Mouse (Mus musculus): ENCODE measurements around the gene Rab3il1. TPM values are rescaled to one million over a fixed set of nuclear protein-coding genes. Genes with fewer than 3 reads are reported as not detected.

Rab3il1 gene
- polyA plus RNA-seq, 1 experiment from 2014 or later, result 53.8 TPM

DNA sequence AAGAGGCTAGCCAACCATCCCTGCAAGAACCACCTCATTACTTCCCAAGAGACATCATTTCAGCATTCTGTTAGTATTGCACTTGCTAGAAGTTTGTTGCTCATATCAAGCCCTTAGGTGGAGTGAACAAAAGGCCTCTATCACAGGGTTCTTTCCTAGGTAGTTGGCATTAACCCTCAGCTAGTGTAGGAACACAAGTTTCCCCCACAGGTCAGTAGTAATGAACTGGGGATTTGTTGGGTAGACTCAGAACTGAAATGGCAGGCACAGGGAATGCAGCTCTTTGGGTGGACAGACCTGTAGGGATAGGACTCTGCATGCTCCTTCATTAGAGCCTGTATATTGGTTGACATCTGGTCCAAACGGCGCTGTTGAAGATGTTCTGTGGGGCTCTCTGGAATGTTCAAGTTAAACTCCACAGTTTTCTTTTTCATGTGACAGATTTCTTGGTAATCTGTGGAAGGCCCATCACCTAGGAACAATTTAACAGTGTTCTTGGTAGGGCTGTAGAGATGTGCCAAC lies 15.5 kb upstream of the Rab3il1 start:
- no peaks in the 10 kb centered on the region for H3K27me3 ChIP-seq (ENCODE audit: control insufficient read depth, insufficient read depth, low read length)
- H3K4me2 ChIP-seq (ENCODE audit: low read depth, low read length), result no peak overlapping the region
- ATAC-seq (replicated peaks; ENCODE audit: insufficient number of reproducible peaks, low FRiP score, low TSS enrichment, low read depth) (no peak), DNase-seq (ENCODE audit: low spot score) (no peak)
- H3K4me1 ChIP-seq (ENCODE audit: control insufficient read depth, insufficient read depth, low read length), result peaks cover 4% of the 10 kb centered on the region; the same call in 1 of the 2 replicates
- WGBS, result 91% methylated on average over 2 of the region's 2 CpGs
- no peak overlapping the region for H3K4me3 ChIP-seq (ENCODE audit: low read depth, low read length)
- no peak overlapping the region for H3K27ac ChIP-seq (replicated peaks; ENCODE audit: low read depth, low read length)
- peaks cover 4% of the 10 kb centered on the region for H3K36me3 ChIP-seq (replicated peaks; ENCODE audit: control insufficient read depth, insufficient read depth, low read depth, low read length)
- no peak overlapping the region for H3K9ac ChIP-seq (replicated peaks; ENCODE audit: low read length)
- no peaks in the 10 kb centered on the region for H3K9me3 ChIP-seq (replicated peaks; ENCODE audit: control insufficient read depth, low read length)

DNA sequence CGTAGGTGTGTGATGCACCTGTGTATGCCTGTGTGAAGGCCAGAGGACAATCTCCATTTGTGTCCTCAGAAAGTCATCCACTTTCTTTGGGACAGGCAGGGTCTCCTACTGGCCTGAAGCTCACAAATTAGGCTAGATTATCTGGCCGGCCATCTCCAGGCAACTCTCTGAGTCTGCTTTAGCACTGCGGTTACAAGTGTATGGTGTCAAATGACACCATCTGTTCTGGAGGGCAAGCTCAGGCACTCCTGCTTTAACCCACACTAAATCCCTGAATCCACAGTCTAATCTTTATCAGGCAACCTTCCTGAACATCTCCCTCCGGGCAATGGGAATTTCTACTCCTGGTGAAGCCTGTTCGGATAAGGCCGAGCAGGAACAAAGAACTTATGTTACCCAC lies 14.3 kb upstream of the Rab3il1 start:
- H3K27me3 ChIP-seq (ENCODE audit: control insufficient read depth, insufficient read depth, low read length), result no peaks in the 10 kb centered on the region
- no peak overlapping the region for H3K4me3 ChIP-seq (ENCODE audit: low read depth, low read length)
- DNase-seq (ENCODE audit: low spot score) (peak; percentile 56), ATAC-seq (replicated peaks; ENCODE audit: insufficient number of reproducible peaks, low FRiP score, low TSS enrichment, low read depth) (no peak)
- 28% methylated on average over 6 of the region's 6 CpGs for WGBS
- peaks cover 4% of the 10 kb centered on the region; the same call in 1 of the 2 replicates for H3K4me1 ChIP-seq (ENCODE audit: control insufficient read depth, insufficient read depth, low read length)
- no peaks in the 10 kb centered on the region for H3K9me3 ChIP-seq (replicated peaks; ENCODE audit: control insufficient read depth, low read length)
- peaks cover 4% of the 10 kb centered on the region for H3K36me3 ChIP-seq (replicated peaks; ENCODE audit: control insufficient read depth, insufficient read depth, low read depth, low read length)
- no peak overlapping the region for H3K9ac ChIP-seq (replicated peaks; ENCODE audit: low read length)
- H3K27ac ChIP-seq (replicated peaks; ENCODE audit: low read depth, low read length), result no peak overlapping the region; the same call in 1 of the 2 replicates
- no peak overlapping the region for H3K4me2 ChIP-seq (ENCODE audit: low read depth, low read length)

DNA sequence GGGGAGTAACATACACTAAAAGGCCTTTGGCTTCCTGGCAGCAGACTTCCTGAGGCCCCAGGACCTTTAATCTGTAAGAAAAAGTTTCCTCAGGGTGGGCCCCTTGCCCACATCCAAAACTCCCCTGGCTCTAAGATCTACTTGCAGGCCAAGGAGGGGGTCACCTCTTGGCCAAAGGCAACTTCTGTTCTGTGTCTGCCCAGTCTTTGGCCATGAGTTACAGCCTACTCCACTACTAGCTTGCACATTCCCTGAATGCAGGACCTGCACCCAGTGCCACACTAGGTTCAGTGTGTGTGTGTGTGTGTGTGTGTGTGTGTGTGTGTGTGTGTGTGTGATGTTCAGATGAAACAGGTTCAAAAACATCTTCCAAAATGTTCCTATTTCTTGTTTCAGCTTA lies 13.9 kb upstream of the Rab3il1 start:
- Histone ChIP-seq H3K27ac (replicated peaks; ENCODE audit: low read depth, low read length) (no peak overlapping the region; the same call in 1 of the 2 replicates), H3K4me3 (ENCODE audit: low read depth, low read length) (no peak overlapping the region), H3K36me3 (replicated peaks; ENCODE audit: control insufficient read depth, insufficient read depth, low read depth, low read length) (peaks cover 4% of the 10 kb centered on the region), H3K4me1 (ENCODE audit: control insufficient read depth, insufficient read depth, low read length) (peaks cover 4% of the 10 kb centered on the region; the same call in 1 of the 2 replicates), H3K4me2 (ENCODE audit: low read depth, low read length) (no peak overlapping the region), H3K27me3 (ENCODE audit: control insufficient read depth, insufficient read depth, low read length) (no peaks in the 10 kb centered on the region), H3K9ac (replicated peaks; ENCODE audit: low read length) (no peak overlapping the region), H3K9me3 (replicated peaks; ENCODE audit: control insufficient read depth, low read length) (no peaks in the 10 kb centered on the region)
- ATAC-seq (replicated peaks; ENCODE audit: insufficient number of reproducible peaks, low FRiP score, low TSS enrichment, low read depth) (no peak), DNase-seq (ENCODE audit: low spot score) (no peak)

- Histone ChIP-seq H3K9ac (replicated peaks; ENCODE audit: low read length) (no peak overlapping the region), H3K27ac (replicated peaks; ENCODE audit: low read depth, low read length) (no peak overlapping the region), H3K4me2 (ENCODE audit: low read depth, low read length) (no peak overlapping the region), H3K9me3 (replicated peaks; ENCODE audit: control insufficient read depth, low read length) (no peaks in the 10 kb centered on the region), H3K4me1 (ENCODE audit: control insufficient read depth, insufficient read depth, low read length) (no peaks in the 10 kb centered on the region), H3K4me3 (ENCODE audit: low read depth, low read length) (no peak overlapping the region), H3K36me3 (replicated peaks; ENCODE audit: control insufficient read depth, insufficient read depth, low read depth, low read length) (peaks cover 4% of the 10 kb centered on the region), H3K27me3 (ENCODE audit: control insufficient read depth, insufficient read depth, low read length) (no peaks in the 10 kb centered on the region)
- 68% methylated on average over 17 of the region's 17 CpGs for WGBS
- DNase-seq (ENCODE audit: low spot score), result peak; percentile 48
- ATAC-seq (replicated peaks; ENCODE audit: insufficient number of reproducible peaks, low FRiP score, low TSS enrichment, low read depth), result no peak
Observed at GRCm38 (mm10) chr19:9989171-9989883, 12.1 kb upstream of the Rab3il1 start.

DNA sequence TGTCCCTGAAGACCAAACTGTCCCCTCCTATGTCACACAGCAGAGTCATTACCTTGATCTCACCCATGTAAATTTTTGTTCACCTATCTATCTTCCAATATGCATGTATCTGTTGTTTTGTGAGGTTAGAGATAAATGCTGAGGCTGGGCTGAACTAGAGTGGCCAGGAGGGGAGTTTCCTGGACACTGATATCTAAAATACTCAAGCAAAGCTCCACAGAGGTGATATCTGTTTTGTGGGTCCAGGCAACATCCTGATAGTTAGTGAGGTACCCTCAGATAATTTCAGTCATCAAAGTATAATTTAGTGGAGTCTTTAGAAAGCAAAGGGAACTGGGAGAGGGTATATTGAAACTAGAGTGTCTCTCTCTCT lies 11.6 kb upstream of the Rab3il1 start:
- no peak overlapping the region for H3K4me2 ChIP-seq (ENCODE audit: low read depth, low read length)
- ATAC-seq (replicated peaks; ENCODE audit: insufficient number of reproducible peaks, low FRiP score, low TSS enrichment, low read depth), result no peak

GRCm38 (mm10) chr19:9991304-9991703 lies 10.2 kb upstream of the Rab3il1 start:
- Histone ChIP-seq H3K36me3 (replicated peaks; ENCODE audit: control insufficient read depth, insufficient read depth, low read depth, low read length) (no peaks in the 10 kb centered on the region), H3K27ac (replicated peaks; ENCODE audit: low read depth, low read length) (no peak overlapping the region), H3K9ac (replicated peaks; ENCODE audit: low read length) (no peak overlapping the region), H3K4me2 (ENCODE audit: low read depth, low read length) (no peak overlapping the region), H3K9me3 (replicated peaks; ENCODE audit: control insufficient read depth, low read length) (no peaks in the 10 kb centered on the region), H3K4me1 (ENCODE audit: control insufficient read depth, insufficient read depth, low read length) (no peaks in the 10 kb centered on the region), H3K4me3 (ENCODE audit: low read depth, low read length) (no peak overlapping the region), H3K27me3 (ENCODE audit: control insufficient read depth, insufficient read depth, low read length) (no peaks in the 10 kb centered on the region)
- WGBS, result 25% methylated on average over 5 of the region's 5 CpGs
- ATAC-seq (replicated peaks; ENCODE audit: insufficient number of reproducible peaks, low FRiP score, low TSS enrichment, low read depth) (no peak), DNase-seq (ENCODE audit: low spot score) (peak; percentile 87)

More for the DNA sequence above, 11.6 kb upstream of the Rab3il1 start:
- H3K4me3 ChIP-seq (ENCODE audit: low read depth, low read length), result no peak overlapping the region
- no peaks in the 10 kb centered on the region for H3K27me3 ChIP-seq (ENCODE audit: control insufficient read depth, insufficient read depth, low read length)
- H3K9me3 ChIP-seq (replicated peaks; ENCODE audit: control insufficient read depth, low read length), result no peaks in the 10 kb centered on the region
- no peak overlapping the region for H3K27ac ChIP-seq (replicated peaks; ENCODE audit: low read depth, low read length)
- peaks cover 4% of the 10 kb centered on the region for H3K36me3 ChIP-seq (replicated peaks; ENCODE audit: control insufficient read depth, insufficient read depth, low read depth, low read length)
- DNase-seq (ENCODE audit: low spot score), result no peak
- H3K4me1 ChIP-seq (ENCODE audit: control insufficient read depth, insufficient read depth, low read length), result no peaks in the 10 kb centered on the region
- H3K9ac ChIP-seq (replicated peaks; ENCODE audit: low read length), result no peak overlapping the region

GRCm38 (mm10) chr19:9992011-9992958 lies 9.2 kb upstream of the Rab3il1 start:
- DNase-seq (ENCODE audit: low spot score) (no peak), ATAC-seq (replicated peaks; ENCODE audit: insufficient number of reproducible peaks, low FRiP score, low TSS enrichment, low read depth) (peak; percentile 44)
- Histone ChIP-seq H3K4me3 (ENCODE audit: low read depth, low read length) (peak overlapping the region; percentile 13), H3K36me3 (replicated peaks; ENCODE audit: control insufficient read depth, insufficient read depth, low read depth, low read length) (no peaks in the 10 kb centered on the region), H3K4me2 (ENCODE audit: low read depth, low read length) (peak overlapping the region; percentile 33), H3K9ac (replicated peaks; ENCODE audit: low read length) (peak overlapping the region; percentile 48), H3K27ac (replicated peaks; ENCODE audit: low read depth, low read length) (no peak overlapping the region), H3K4me1 (ENCODE audit: control insufficient read depth, insufficient read depth, low read length) (no peaks in the 10 kb centered on the region), H3K27me3 (ENCODE audit: control insufficient read depth, insufficient read depth, low read length) (no peaks in the 10 kb centered on the region), H3K9me3 (replicated peaks; ENCODE audit: control insufficient read depth, low read length) (no peaks in the 10 kb centered on the region)
- 44% methylated on average over 26 of the region's 26 CpGs for WGBS

Data from embryonic facial prominence, embryonic 11.5 days (tissue).